Mouse (Mus musculus): Measurements from ENCODE around the gene Ccdc186.
"Not testable (repeated sequence)": the region's sequence is repeated elsewhere in the genome, so short reads cannot be mapped to it uniquely, and the experiment has no call there.

The Ccdc186 gene

DNA sequence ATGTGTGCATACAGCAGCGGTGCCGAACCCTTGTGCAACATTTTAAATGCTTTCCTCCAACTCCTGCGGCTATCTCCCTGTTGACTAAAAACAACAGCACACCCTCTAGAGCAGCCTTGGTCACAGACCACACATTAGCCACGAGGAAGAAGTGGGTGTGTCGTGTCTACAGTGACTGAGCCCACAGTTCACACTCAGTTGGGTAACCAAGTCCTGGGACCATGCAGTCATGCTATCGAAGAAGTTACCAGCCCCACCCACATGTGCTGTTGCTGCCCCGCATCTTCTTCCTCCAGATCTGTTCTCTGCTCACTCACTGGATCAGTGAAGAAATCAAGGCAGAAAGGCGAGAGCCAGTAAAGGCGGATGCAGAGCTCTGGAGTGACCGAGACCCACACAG lies 65.6 kb downstream of the Ccdc186 start:
- DNase-seq (ENCODE audit: low read depth, low spot score), result no peak

DNA sequence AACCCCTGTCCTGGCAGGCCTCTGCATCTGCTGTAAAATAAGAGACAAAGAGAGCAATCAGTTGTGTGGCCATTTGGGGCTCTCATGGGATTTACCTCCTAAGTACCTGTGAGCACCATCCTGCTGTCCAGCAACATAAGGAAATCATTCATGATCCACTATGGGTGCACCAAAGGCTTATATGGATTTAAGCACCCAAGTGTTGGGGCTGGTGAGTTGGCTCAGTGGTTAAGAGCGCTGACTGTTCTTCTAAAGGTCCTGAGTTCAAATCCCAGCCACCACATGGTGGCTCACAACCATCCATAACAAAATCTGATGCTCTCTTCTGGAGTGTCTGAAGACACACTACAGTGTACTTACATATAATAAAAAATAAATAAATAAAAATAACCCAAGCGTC lies 67.5 kb downstream of the Ccdc186 start:
- not testable (repeated sequence) for DNase-seq (ENCODE audit: low read depth, low spot score)

DNA sequence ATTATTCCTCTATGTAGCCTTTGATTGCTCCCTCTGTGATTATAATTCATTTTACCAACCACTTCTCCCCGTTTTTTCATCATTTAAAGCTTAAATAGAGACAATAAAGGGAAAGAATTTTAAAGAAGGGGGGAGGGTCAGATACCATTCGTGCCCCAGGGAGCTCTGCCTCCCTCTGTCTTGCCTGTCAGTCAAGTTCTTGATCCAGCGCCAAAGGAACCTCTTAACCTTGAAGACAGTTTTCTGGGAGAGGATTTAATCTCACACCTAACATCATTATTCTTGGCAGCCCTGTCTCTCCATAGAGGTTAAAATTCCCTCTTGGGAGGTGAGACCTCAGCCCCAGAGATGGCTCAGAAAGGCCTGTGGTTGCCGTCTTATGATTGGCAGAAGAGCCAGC lies 71.3 kb downstream of the Ccdc186 start:
- DNase-seq (ENCODE audit: low read depth, low spot score), result no peak

GRCm38 (mm10) chr19:56749343-56749742 lies 72.6 kb downstream of the Ccdc186 start:
- no peak for DNase-seq (ENCODE audit: low read depth, low spot score)

GRCm38 (mm10) chr19:56747878-56748277 lies 74.1 kb downstream of the Ccdc186 start:
- no peak for DNase-seq (ENCODE audit: low read depth, low spot score)

- DNase-seq (ENCODE audit: low read depth, low spot score), result no peak
Measured at GRCm38 (mm10) chr19:56746618-56747017, 75.4 kb downstream of the Ccdc186 start.

GRCm38 (mm10) chr19:56745528-56745927 lies 76.5 kb downstream of the Ccdc186 start:
- DNase-seq (ENCODE audit: low read depth, low spot score), result no peak

- DNase-seq (ENCODE audit: low read depth, low spot score), result no peak
Measured at GRCm38 (mm10) chr19:56745061-56745460, 76.9 kb downstream of the Ccdc186 start.

Measured in retina, adult 2 months (tissue).